21 mouse cellular contexts compared by ENCODE assay signal in the genomic region with DNA sequence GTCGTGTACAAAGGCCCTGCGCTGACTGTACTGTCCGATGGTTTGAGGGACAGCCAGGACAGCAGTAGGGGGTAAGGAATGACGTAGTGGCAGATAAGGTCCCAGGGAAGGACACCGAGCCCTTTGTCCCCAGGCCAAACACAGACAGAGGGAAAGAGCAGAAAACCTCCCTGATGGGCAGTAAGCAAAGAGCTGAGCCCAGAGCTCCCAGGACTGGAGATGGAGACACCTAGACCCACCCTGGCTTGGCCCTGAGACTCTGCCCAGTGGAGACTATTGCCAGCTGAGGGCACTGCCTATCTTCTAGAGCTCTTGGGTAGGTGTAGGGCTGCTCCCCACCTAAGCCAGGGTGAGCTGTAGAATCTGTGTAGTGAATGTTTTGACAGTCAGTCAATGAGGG.
DNase-seq lines count a peak whose midpoint lies in the region; ATAC-seq lines count a peak whose summit lies in the region.
"Had no signal": no experiment of that assay in that cellular context is flagged by ENCODE, and none has a peak within 500 bp of the region (broad histone marks: within the 10 kb centered on the region; RNA-seq: fewer than 3 reads in every experiment).

No protein-coding gene starts in this region.

- no peak overlapping the region for H3K4me2 ChIP-seq in kidney, embryonic 15.5 days
- H3K4me2 ChIP-seq in heart, embryonic 12.5 days: no peak overlapping the region
- H3K4me2 ChIP-seq: forebrain, embryonic 13.5 days; heart, embryonic 13.5 days; liver, embryonic 11.5 days; midbrain, embryonic 11.5 days had no signal

- H3K9ac ChIP-seq in kidney, embryonic 15.5 days: no peak overlapping the region
- no peak overlapping the region for H3K9ac ChIP-seq in heart, embryonic 12.5 days
- H3K9ac ChIP-seq: forebrain, embryonic 13.5 days; heart, embryonic 13.5 days had no signal

- H3K27ac ChIP-seq in kidney, embryonic 15.5 days: no peak overlapping the region
- H3K27ac ChIP-seq in heart, embryonic 12.5 days (ENCODE audit: poor library complexity, severe bottlenecking): no peak overlapping the region
- H3K27ac ChIP-seq: forebrain, embryonic 13.5 days; heart, embryonic 13.5 days; left cerebral cortex, adult 2 months; macrophage had no signal

- no peak overlapping the region for H3K4me3 ChIP-seq in kidney, embryonic 15.5 days (replicated peaks)
- no peak overlapping the region for H3K4me3 ChIP-seq in heart, embryonic 12.5 days
- H3K4me3 ChIP-seq: forebrain, embryonic 13.5 days; heart, embryonic 13.5 days; left cerebral cortex, adult 2 months had no signal

- 91% methylated on average over 5 of the region's 5 CpGs for WGBS in kidney, embryonic 15.5 days
- WGBS in heart, embryonic 12.5 days: 46% methylated on average over 5 of the region's 5 CpGs

- H3K9me3 ChIP-seq in kidney, embryonic 15.5 days (replicated peaks): peaks cover 5% of the 10 kb centered on the region
- H3K9me3 ChIP-seq in heart, embryonic 12.5 days (replicated peaks): peaks cover 9% of the 10 kb centered on the region
- H3K9me3 ChIP-seq: heart, embryonic 13.5 days had no signal

- no peaks in the 10 kb centered on the region for H3K36me3 ChIP-seq in kidney, embryonic 15.5 days
- H3K36me3 ChIP-seq in heart, embryonic 12.5 days: no peaks in the 10 kb centered on the region
- H3K36me3 ChIP-seq: heart, embryonic 13.5 days had no signal

- H3K27me3 ChIP-seq in kidney, embryonic 15.5 days: no peaks in the 10 kb centered on the region
- peaks cover 28% of the 10 kb centered on the region for H3K27me3 ChIP-seq in heart, embryonic 12.5 days (replicated peaks)

- peak; percentile 89 to 90 for DNase-seq in adrenal gland, adult (ENCODE audit: inconsistent age in 2 of 2, low spot score in 1 of 2)
- DNase-seq in adrenal gland, postnatal 25 days: no peak
- DNase-seq in kidney, postnatal 36 days: peak; percentile 20 to 25
- no peak for DNase-seq in T-cell, adult 2 months (ENCODE audit: low spot score)
- DNase-seq: cerebellum, adult 9-10 months; gastrocnemius, postnatal 14 days; kidney, adult 8-10 months; kidney, postnatal 4 days; layer of hippocampus, adult 9-11 months; lung, adult 18-20 months; right cerebral cortex, postnatal 4 days had no signal

- 0 out of 2 replicates have a peak, but pooled peaks cover 2% of the 10 kb centered on the region for H3K4me1 ChIP-seq in kidney, embryonic 15.5 days
- peaks cover 9% of the 10 kb centered on the region for H3K4me1 ChIP-seq in heart, embryonic 12.5 days (replicated peaks)

- no peak for ATAC-seq in kidney, embryonic 15.5 days (replicated peaks; ENCODE audit: low FRiP score)
- peak; percentile 33; the same call in 1 of the 2 replicates for ATAC-seq in heart, embryonic 12.5 days (ENCODE audit: insufficient number of reproducible peaks, low FRiP score)
- no peak for ATAC-seq in megakaryocyte-erythroid progenitor cell, adult 5-6 weeks (replicated peaks; ENCODE audit: low FRiP score, low TSS enrichment, poor library complexity, severe bottlenecking)
- no peak for ATAC-seq in CD4-positive, CD25-positive, alpha-beta regulatory T cell, adult 4 months
- ATAC-seq: forebrain, embryonic 13.5 days had no signal

Comparison
In these comparisons a context has a peak if more than half of its experiments do, and no peak if none do; other contexts are left out.
1. DNase-seq: peak in adrenal gland, adult (2 of 2) and kidney, postnatal 36 days (2 of 2); none in adrenal gland, postnatal 25 days (single experiment) and T-cell, adult 2 months (single experiment).